Mouse (Mus musculus) liver, adult 2 months (tissue): Measurements from ENCODE around the gene Hhipl1.
A peak's percentile ranks its signal among the peaks of the same experiment; 100 is the strongest.

ENCODE experiments used
- CTCF ChIP-seq: fragments of 200-500 bp; IDR thresholded peaks from 2 replicates; pipeline ENCODE4 v1.5.1; 2011; ENCODE audit warnings: low read depth, low read length, control low read depth
- POLR2A ChIP-seq: fragments of 200-500 bp; IDR thresholded peaks from 2 replicates; pipeline ENCODE4 v1.6.1; 2011; ENCODE audit warnings: low read length, control low read depth; ENCODE audit not compliant: insufficient read depth; ENCODE audit errors: extremely low read depth

- peak; percentile 78 for TF ChIP-seq CTCF
- no peak for TF ChIP-seq POLR2A
Observed at GRCm38 (mm10) chr12:108307553-108307952, 1.5 kb downstream of the Hhipl1 start.
